Mouse (Mus musculus) limb, embryonic 15.5 days (tissue): ENCODE results near the gene Olfr325. TPM values are rescaled to one million over a fixed set of nuclear protein-coding genes. Genes with fewer than 3 reads are reported as not detected.
"Not testable (repeated sequence)": the region's sequence is repeated elsewhere in the genome, so short reads cannot be mapped to it uniquely, and the experiment has no call there.

Experiments used
- ATAC-seq: fragments of 200-750 bp; cut with Nextera tagmentation; 2 replicates; pipeline ENCODE4 v1.8.0; 2017; ENCODE audit warnings: low read depth, moderate TSS enrichment; ENCODE audit not compliant: insufficient number of reproducible peaks, low FRiP score, low TSS enrichment
- H3K27ac ChIP-seq: fragments of 300-500 bp; sonication (generic); 2 replicates; pipeline ENCODE4 v1.5.1; 2015; ENCODE audit warnings: moderate library complexity, mild to moderate bottlenecking, inconsistent platforms
- H3K27me3 ChIP-seq: fragments of 300-500 bp; sonication (generic); 2 replicates; pipeline ENCODE4 v1.6.1; 2015; ENCODE audit warnings: inconsistent platforms
- H3K36me3 ChIP-seq: fragments of 300-500 bp; sonication (generic); 2 replicates; pipeline ENCODE4 v1.6.1; 2015; ENCODE audit warnings: inconsistent platforms
- H3K4me1 ChIP-seq: fragments of 300-500 bp; sonication (generic); 2 replicates; pipeline ENCODE4 v1.6.1; 2015; ENCODE audit warnings: inconsistent platforms
- H3K4me2 ChIP-seq: fragments of 300-500 bp; sonication (generic); 2 replicates; pipeline ENCODE4 v1.6.1; 2015; ENCODE audit warnings: mild to moderate bottlenecking, inconsistent platforms
- H3K4me3 ChIP-seq: fragments of 300-500 bp; sonication (generic); 2 replicates; pipeline ENCODE4 v1.5.1; 2015; ENCODE audit warnings: mild to moderate bottlenecking, inconsistent platforms
- H3K9ac ChIP-seq: fragments of 300-500 bp; sonication (generic); 2 replicates; pipeline ENCODE4 v1.6.1; 2015; ENCODE audit warnings: inconsistent platforms
- H3K9me3 ChIP-seq: fragments of 300-500 bp; sonication (generic); 2 replicates; pipeline ENCODE4 v1.6.1; 2016; ENCODE audit warnings: inconsistent platforms
- WGBS: fragments of 180-500 bp; shearing (Covaris S2); methylation state at CpG from one replicate; pipeline ENCODE4 v1.1.7; 2015; 5-methylcytosine and 5-hydroxymethylcytosine counted together
- polyA plus RNA-seq: library from polyadenylated mRNA; unstranded; fragments of >200 nt; fragmentation: Nextera tagmentation; extraction: Ambion mirVana; gene quantifications from 2 replicates; pipeline ENCODE4 v1.2.1, GENCODE M21; 2015

Olfr325 gene
- polyA plus RNA-seq: not detected in 2 replicates

DNA sequence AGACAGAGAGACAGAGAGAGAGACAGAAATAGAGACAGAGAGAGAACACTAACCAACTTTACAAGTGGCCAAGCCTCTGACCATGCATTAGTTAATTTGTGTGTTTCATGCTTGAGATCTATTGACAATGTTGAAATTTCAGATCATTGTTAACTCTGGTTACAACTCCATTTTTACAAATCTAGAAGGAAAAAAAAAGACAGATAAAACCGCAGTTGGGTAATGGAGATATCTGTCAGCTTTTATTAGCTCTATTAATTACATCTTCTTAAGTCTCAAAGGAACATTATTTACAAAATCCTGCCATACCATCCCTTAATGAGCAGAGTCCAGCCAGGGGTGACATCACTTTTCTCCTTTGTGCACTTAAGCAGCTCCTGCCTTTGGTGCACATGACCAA is at the start of gene Olfr325:
TSS of gene Olfr325 (plus strand) at position 301 of the 400 bp plus-strand sequence.
- no peak within 1 kb of the TSS for H3K4me2 ChIP-seq
- H3K4me3 ChIP-seq: no peak within 1 kb of the TSS
- no peaks in the 10 kb centered on the region for H3K4me1 ChIP-seq
- H3K9me3 ChIP-seq: no peaks in the 10 kb centered on the region
- H3K27me3 ChIP-seq: no peaks in the 10 kb centered on the region
- no peak for ATAC-seq
- 57% methylated on average over 1 of the region's 1 CpGs for WGBS
- H3K27ac ChIP-seq: no peak within 1 kb of the TSS
- H3K36me3 ChIP-seq: no peaks in the 10 kb centered on the region
- no peak within 1 kb of the TSS for H3K9ac ChIP-seq

DNA sequence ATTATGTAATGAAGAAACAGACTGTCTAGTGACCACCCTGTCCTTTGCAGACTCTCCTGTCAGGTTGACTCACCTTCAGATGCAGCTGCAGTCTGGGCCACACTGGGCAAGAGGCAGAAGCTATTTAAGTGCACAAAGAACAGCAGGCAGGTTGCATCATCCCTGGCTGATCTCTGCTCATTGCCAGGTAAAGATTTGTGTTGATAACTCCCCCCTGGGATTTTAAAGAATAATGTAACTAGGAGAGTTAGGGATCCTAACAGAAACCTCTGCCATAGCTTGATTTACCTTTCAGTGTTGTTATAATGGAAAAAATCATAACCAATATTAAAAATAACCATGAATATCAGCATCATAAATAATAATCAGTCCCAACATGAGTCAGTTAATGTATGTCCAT is 42.8 kb upstream of the Olfr325 start, which contains the start of gene Olfr330:
TSS of gene Olfr330 (minus strand) at position 101 of the 400 bp plus-strand sequence.
- not testable (repeated sequence) for H3K27me3 ChIP-seq, H3K9ac ChIP-seq, H3K4me2 ChIP-seq, H3K4me3 ChIP-seq, H3K9me3 ChIP-seq, H3K27ac ChIP-seq, H3K4me1 ChIP-seq, H3K36me3 ChIP-seq, ATAC-seq

DNA sequence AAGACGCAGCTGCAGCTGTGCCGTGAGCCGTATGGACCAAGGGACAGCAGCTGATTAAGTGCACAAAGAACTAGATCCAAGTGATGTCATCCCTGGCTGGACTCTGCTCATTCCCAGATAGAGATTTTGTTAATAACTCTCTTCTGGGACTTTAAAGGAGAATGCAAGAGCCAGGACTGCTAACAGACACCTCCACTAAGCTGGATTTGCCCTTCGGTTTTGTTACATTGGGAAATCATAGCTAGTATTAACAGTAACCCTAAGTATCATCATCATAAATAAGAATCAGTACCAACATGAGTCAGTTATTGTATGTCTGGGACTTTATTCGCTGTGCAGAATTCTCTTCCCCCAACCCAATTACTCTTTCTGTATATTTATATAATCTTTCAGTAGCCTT is 31.2 kb upstream of the Olfr325 start, which contains the start of gene Olfr329-ps:
TSS of gene Olfr329-ps (minus strand) at position 101 of the 400 bp plus-strand sequence.
- ATAC-seq: no peak
- Histone ChIP-seq H3K27me3 (no peaks in the 10 kb centered on the region), H3K4me3 (no peak within 1 kb of the TSS), H3K27ac (no peak within 1 kb of the TSS), H3K9ac (no peak within 1 kb of the TSS), H3K4me1 (no peaks in the 10 kb centered on the region), H3K4me2 (no peak within 1 kb of the TSS), H3K36me3 (no peaks in the 10 kb centered on the region), H3K9me3 (no peaks in the 10 kb centered on the region)
- 74% methylated on average over 5 of the region's 5 CpGs for WGBS

DNA sequence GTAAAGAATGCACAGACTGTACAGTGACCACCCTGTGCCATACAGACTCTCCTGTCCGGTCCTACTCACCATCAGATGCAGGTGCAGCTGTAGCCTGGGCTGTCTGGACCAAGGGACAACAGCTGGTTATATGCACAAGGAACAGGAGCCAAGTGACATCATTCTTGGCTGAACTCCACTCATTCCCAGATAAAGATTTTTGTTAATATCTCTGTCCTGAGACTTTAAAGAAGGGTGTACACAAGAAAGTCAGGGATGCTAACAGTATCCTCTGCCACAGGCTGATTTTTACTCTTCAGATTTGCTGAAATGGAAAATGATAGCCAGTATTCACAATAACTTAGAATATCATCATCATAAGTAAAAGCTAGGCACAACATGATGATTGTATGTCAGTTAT is 22.0 kb upstream of the Olfr325 start, which contains the start of gene Olfr328:
TSS of gene Olfr328 (minus strand) at position 101 of the 400 bp plus-strand sequence.
- no peak within 1 kb of the TSS for H3K27ac ChIP-seq
- ATAC-seq: no peak
- H3K4me3 ChIP-seq: no peak within 1 kb of the TSS
- H3K36me3 ChIP-seq: no peaks in the 10 kb centered on the region
- no peaks in the 10 kb centered on the region for H3K9me3 ChIP-seq
- H3K27me3 ChIP-seq: no peaks in the 10 kb centered on the region
- no peak within 1 kb of the TSS for H3K9ac ChIP-seq
- no peak within 1 kb of the TSS for H3K4me2 ChIP-seq
- no peaks in the 10 kb centered on the region for H3K4me1 ChIP-seq
- 57% methylated on average over 1 of the region's 1 CpGs for WGBS

DNA sequence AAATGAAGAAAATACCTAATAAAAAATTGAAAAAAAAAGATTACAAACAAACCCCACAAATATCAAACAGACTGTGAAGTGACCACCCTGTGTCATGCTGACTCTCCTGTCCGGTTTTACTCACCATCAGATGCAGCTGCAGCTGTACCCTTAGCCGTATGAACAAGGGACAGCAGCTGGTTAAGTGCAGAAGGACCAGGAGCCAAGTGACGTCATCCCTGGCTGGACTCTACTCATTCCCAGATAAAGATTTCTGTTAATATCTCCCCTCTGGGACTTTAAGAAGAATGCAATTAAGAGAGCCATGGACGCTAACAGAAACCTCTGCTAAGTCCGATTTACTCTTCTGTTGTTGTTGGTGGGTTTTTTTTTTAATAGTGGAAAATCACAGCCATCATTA is 7.1 kb upstream of the Olfr325 start, which contains the start of gene Olfr224:
TSS of gene Olfr224 (minus strand) at position 149 of the 400 bp plus-strand sequence.
- no peak for ATAC-seq
- Histone ChIP-seq H3K9me3 (no peaks in the 10 kb centered on the region), H3K9ac (no peak within 1 kb of the TSS)

DNA sequence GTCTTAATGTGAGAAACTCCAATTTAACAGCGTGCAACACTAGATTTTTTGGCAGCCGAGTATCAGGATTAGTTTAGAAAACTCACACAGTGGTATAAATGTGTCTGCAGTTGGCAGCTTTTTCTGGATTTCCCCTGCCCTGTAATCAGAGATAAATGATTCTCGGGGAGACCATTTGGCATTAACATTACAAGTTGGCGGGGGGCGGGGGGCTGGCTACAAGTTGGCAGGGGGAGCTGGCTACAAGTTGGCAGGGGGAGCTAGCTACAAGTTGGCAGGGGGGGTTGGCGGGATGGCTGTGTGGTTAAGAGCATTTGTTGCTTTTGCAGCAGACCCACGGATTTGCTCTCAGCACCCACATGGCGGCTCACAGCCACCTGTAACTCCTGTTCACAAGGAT is 1.1 kb downstream of the Olfr325 start:
- Histone ChIP-seq H3K4me1 (no peaks in the 10 kb centered on the region), H3K27ac (no peak overlapping the region), H3K4me3 (no peak overlapping the region), H3K9me3 (no peaks in the 10 kb centered on the region), H3K27me3 (no peaks in the 10 kb centered on the region), H3K36me3 (no peaks in the 10 kb centered on the region), H3K9ac (no peak overlapping the region), H3K4me2 (no peak overlapping the region)
- ATAC-seq: no peak
- 62% methylated on average over 8 of the region's 8 CpGs for WGBS

More for the DNA sequence above, 7.1 kb upstream of the Olfr325 start, which contains the start of gene Olfr224:
- Histone ChIP-seq H3K4me2 (no peak within 1 kb of the TSS), H3K36me3 (no peaks in the 10 kb centered on the region), H3K4me1 (no peaks in the 10 kb centered on the region), H3K4me3 (no peak within 1 kb of the TSS), H3K27me3 (no peaks in the 10 kb centered on the region), H3K27ac (no peak within 1 kb of the TSS)
- WGBS: 64% methylated on average over 5 of the region's 5 CpGs

DNA sequence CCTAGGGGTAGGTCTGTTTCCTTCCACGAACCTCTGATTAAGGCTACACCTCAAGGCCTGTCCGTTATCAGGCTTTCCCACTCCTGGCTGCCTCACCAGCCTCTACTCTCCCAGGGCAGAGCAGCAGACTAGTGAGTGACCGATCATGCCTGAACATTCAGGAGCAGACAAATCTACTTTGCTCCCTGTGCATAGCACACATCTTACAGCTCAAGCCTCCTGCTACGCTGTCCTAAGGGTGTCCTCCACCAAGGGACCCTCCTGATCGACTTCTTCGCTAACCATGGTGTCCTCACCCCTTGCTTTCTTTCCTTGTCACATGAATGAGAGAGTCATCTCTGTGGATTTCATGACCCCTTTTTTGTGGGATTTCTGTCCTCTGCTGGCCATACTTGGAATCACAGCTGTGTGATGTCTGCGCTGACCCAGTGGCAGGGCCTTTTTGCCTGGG is 10.4 kb downstream of the Olfr325 start:
- H3K4me3 ChIP-seq: no peak overlapping the region
- no peak overlapping the region for H3K27ac ChIP-seq
- H3K9ac ChIP-seq: no peak overlapping the region
- no peaks in the 10 kb centered on the region for H3K4me1 ChIP-seq
- no peaks in the 10 kb centered on the region for H3K36me3 ChIP-seq
- no peaks in the 10 kb centered on the region for H3K9me3 ChIP-seq
- ATAC-seq: no peak
- 69% methylated on average over 7 of the region's 7 CpGs for WGBS
- H3K4me2 ChIP-seq: no peak overlapping the region
- H3K27me3 ChIP-seq: no peaks in the 10 kb centered on the region

DNA sequence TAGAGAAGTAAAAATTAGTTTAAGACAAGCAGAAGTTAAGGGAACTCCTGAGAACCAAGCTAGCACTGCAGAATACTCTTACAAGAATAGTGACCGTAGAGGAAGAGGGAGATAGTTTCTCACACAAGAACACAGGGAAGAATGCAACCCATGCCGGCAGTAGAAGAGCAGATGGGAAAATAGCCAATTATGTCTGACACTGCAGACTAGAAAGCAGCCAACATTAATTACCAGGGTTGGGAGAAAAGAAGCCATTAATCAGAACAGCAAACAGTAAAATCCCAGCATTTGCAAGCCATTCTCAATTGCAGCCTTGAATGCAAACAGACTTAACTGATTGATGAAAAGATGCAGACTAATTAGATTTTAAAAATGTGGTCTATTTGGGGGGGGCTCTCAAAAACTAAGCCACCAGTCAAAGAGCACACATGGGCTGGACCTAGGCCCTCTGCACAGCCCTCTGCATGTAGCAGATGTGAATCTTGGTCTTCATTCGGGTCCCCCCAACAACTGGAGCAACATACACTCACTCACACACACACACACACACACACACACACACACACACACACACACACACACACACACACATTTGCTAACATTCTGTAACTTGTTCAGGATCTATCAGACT is 11.2 kb downstream of the Olfr325 start:
- Histone ChIP-seq H3K4me3 (no peak overlapping the region), H3K9ac (no peak overlapping the region), H3K27ac (no peak overlapping the region), H3K27me3 (no peaks in the 10 kb centered on the region), H3K4me2 (no peak overlapping the region), H3K36me3 (no peaks in the 10 kb centered on the region), H3K9me3 (no peaks in the 10 kb centered on the region), H3K4me1 (no peaks in the 10 kb centered on the region)
- ATAC-seq: no peak
- WGBS: 53% methylated on average over 3 of the region's 3 CpGs

DNA sequence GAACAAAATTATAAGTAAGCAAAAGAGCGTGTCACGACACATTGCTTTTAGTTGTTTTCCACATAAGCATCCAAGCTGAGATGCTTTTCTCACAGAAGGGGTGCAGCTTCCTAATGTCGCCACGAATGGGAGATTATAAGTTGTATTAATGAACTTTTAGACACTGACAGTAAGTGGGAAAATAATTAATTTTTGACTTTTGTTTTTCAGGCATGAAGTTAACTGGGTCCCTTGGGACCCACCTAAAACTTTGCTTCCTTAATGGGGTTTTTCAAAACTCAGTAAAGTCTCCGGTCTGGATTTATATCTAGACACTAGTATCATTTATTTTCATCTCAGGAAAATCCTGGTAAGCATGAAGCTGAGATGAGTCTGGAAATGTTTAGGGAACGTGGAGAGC is 17.3 kb downstream of the Olfr325 start, which contains the start of gene Olfr324:
TSS of gene Olfr324 (plus strand) at position 301 of the 400 bp plus-strand sequence.
- Histone ChIP-seq H3K9ac (no peak within 1 kb of the TSS), H3K4me3 (no peak within 1 kb of the TSS), H3K27ac (no peak within 1 kb of the TSS), H3K36me3 (no peaks in the 10 kb centered on the region), H3K4me1 (no peaks in the 10 kb centered on the region), H3K4me2 (no peak within 1 kb of the TSS), H3K27me3 (no peaks in the 10 kb centered on the region), H3K9me3 (no peaks in the 10 kb centered on the region)
- 70% methylated on average over 6 of the region's 6 CpGs for WGBS
- ATAC-seq: no peak

DNA sequence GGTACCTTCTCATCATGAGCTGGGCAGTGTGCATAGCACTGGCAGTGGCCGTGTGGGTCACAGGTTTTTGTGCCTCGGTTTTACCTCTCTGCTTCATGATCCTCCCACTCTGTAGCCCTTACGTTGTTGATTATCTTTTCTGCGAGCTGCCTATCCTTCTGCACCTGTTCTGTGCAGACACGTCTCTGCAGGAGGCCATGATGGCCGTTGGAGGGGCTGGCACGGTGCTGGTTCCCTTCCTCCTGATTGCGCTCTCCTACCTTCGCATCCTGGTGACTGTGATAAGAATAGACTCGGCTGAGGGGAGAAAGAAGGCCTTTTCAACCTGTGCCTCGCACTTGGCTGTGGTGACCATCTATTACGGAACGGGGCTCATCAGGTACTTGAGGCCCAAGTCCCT is 20.3 kb downstream of the Olfr325 start:
- Histone ChIP-seq H3K27me3 (no peaks in the 10 kb centered on the region), H3K4me2 (no peak overlapping the region), H3K27ac (no peak overlapping the region), H3K4me1 (no peaks in the 10 kb centered on the region), H3K9me3 (no peaks in the 10 kb centered on the region), H3K9ac (no peak overlapping the region), H3K4me3 (no peak overlapping the region), H3K36me3 (no peaks in the 10 kb centered on the region)
- ATAC-seq: no peak
- WGBS: 87% methylated on average over 13 of the region's 13 CpGs

DNA sequence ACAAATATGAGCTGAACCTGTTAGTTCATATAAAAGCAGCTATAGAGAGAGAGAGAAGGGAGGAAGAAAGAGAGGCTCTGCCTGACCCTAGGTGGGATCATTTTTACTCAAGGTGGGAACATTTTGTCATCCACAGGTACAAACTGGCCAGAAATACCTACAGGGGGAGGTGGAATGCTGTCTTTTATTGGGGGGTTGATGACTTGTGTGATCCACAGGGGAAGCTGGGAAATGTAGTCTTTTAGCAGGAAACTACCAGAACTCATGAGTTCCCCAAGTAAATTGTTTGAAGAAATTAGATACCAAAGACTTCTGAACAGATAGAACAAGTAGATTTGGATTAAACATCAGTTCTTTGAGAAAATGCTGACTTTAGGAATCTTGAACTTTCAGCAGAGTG is 24.5 kb downstream of the Olfr325 start:
- Histone ChIP-seq H3K27ac (no peak overlapping the region), H3K4me3 (no peak overlapping the region), H3K9ac (no peak overlapping the region), H3K9me3 (no peaks in the 10 kb centered on the region), H3K4me1 (no peaks in the 10 kb centered on the region), H3K36me3 (no peaks in the 10 kb centered on the region), H3K4me2 (no peak overlapping the region), H3K27me3 (no peaks in the 10 kb centered on the region)
- no peak for ATAC-seq

DNA sequence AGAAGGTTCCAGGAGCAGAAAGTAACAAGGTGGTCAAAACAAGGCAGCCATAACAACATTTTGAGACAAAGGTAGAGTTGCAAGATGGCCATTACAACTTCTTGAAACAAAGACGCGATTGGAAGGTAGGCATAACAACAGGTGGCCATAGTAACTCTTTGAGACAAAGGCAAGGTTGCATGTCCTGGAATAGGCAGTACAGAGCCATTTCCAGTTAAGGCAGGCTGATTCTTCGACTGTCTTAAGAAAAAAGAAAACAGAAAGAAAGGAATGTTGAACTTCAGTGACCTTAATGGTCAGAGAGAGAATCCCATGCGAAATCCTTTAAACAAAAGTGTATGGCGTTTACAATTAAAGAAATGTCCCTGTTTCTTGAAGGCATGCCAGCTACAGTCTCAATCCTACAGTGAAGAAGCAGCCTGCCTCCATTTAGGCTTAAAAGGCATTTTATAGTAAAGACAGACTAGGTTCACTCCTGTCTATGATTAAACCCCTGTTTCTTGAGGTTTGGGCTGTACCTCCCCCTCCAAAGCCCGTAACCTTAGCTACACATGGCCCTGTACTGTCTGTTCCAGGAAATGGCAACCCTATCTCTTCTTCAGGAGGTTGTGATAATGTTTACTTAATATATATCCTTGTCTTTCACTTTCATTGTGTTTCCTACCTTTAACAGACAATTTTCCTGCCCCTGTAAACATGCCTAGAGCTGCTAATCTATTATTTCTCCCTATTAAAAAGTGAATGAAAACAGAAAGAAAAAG is 25.4 kb downstream of the Olfr325 start:
- Histone ChIP-seq H3K27ac (no peak overlapping the region), H3K36me3 (no peaks in the 10 kb centered on the region), H3K4me1 (no peaks in the 10 kb centered on the region), H3K9ac (no peak overlapping the region), H3K27me3 (no peaks in the 10 kb centered on the region), H3K4me2 (no peak overlapping the region), H3K9me3 (no peaks in the 10 kb centered on the region), H3K4me3 (no peak overlapping the region)
- 76% methylated on average over 6 of the region's 6 CpGs for WGBS
- ATAC-seq: no peak
